21 mouse cellular contexts compared by ENCODE assay signal in genomic region chr15:27871708-27872107, GRCm38 (mm10).
DNase-seq lines count a peak whose midpoint lies in the region; ATAC-seq and TF ChIP-seq lines count a peak whose summit lies in the region.
"Had no signal": no experiment of that assay in that cellular context is flagged by ENCODE, and none has a peak within 500 bp of the region (broad histone marks: within the 10 kb centered on the region; RNA-seq: fewer than 3 reads in every experiment).

No protein-coding gene starts in this region.

- H3K27me3 ChIP-seq in hindbrain, embryonic 16.5 days (replicated peaks; ENCODE audit: control insufficient read depth, insufficient read depth, low read length): no peaks in the 10 kb centered on the region
- no peaks in the 10 kb centered on the region for H3K27me3 ChIP-seq in hindbrain, embryonic 10.5 days (ENCODE audit: insufficient read depth, poor library complexity, severe bottlenecking)
- no peaks in the 10 kb centered on the region for H3K27me3 ChIP-seq in liver, embryonic 12.5 days (replicated peaks)
- no peaks in the 10 kb centered on the region for H3K27me3 ChIP-seq in testis, adult 2 months (ENCODE audit: control insufficient read depth, insufficient read depth, low read length)
- H3K27me3 ChIP-seq: forebrain, embryonic 12.5 days; limb, embryonic 13.5 days; neural tube, embryonic 13.5 days had no signal

- no peak overlapping the region for H3K27ac ChIP-seq in hindbrain, embryonic 16.5 days (ENCODE audit: low read depth, low read length)
- H3K27ac ChIP-seq in hindbrain, embryonic 10.5 days: no peak overlapping the region
- H3K27ac ChIP-seq in liver, embryonic 12.5 days: peak overlapping the region; percentile 52
- peak overlapping the region; percentile 23; the same call in 1 of the 2 replicates for H3K27ac ChIP-seq in testis, adult 2 months (ENCODE audit: control insufficient read depth, insufficient read depth, low read depth, low read length)
- H3K27ac ChIP-seq: forebrain, embryonic 12.5 days; limb, embryonic 13.5 days; midbrain, embryonic 10.5 days; neural tube, embryonic 13.5 days; stomach, postnatal 0 days had no signal

- no peak overlapping the region for H3K4me2 ChIP-seq in hindbrain, embryonic 16.5 days (ENCODE audit: low read length)
- peak overlapping the region; percentile 64 for H3K4me2 ChIP-seq in liver, embryonic 12.5 days
- H3K4me2 ChIP-seq: forebrain, embryonic 12.5 days; limb, embryonic 13.5 days; neural tube, embryonic 13.5 days had no signal

- ATAC-seq in hindbrain, embryonic 16.5 days: peak; percentile 47; the same call in 1 of the 2 replicates
- peak; percentile 66 for ATAC-seq in common myeloid progenitor, adult 5-6 weeks (replicated peaks; ENCODE audit: low read depth, poor library complexity, severe bottlenecking)
- ATAC-seq in liver, embryonic 12.5 days: peak; percentile 90
- ATAC-seq: CD4-positive, CD25-positive, alpha-beta regulatory T cell, adult 4 months; lung, postnatal 0 days had no signal

- no peaks in the 10 kb centered on the region for H3K9me3 ChIP-seq in hindbrain, embryonic 16.5 days (ENCODE audit: control insufficient read depth, low read length)
- H3K9me3 ChIP-seq in hindbrain, embryonic 10.5 days: no peaks in the 10 kb centered on the region
- H3K9me3 ChIP-seq in liver, embryonic 12.5 days (replicated peaks): no peaks in the 10 kb centered on the region
- H3K9me3 ChIP-seq: forebrain, embryonic 12.5 days; limb, embryonic 13.5 days; midbrain, embryonic 10.5 days; neural tube, embryonic 13.5 days had no signal

- no peaks in the 10 kb centered on the region for H3K36me3 ChIP-seq in hindbrain, embryonic 16.5 days (ENCODE audit: control insufficient read depth, insufficient read depth, low read length)
- peaks cover 85% of the 10 kb centered on the region for H3K36me3 ChIP-seq in hindbrain, embryonic 10.5 days
- peaks cover 10% of the 10 kb centered on the region; the same call in 1 of the 2 replicates for H3K36me3 ChIP-seq in liver, embryonic 12.5 days
- H3K36me3 ChIP-seq in testis, adult 2 months (ENCODE audit: control insufficient read depth, insufficient read depth, low read length): no peaks in the 10 kb centered on the region
- H3K36me3 ChIP-seq: G1E had no signal

- DNase-seq in hindbrain, embryonic 10.5 days (ENCODE audit: low spot score): no peak
- no peak for DNase-seq in thymus, adult 18-20 months
- no peak for DNase-seq in adrenal gland, postnatal 4 days (ENCODE audit: low spot score in 2 of 2)
- DNase-seq in cerebellum, adult 8-10 months: no peak
- DNase-seq: adrenal gland, adult 2 months; cerebellum, adult 2 months; gastrocnemius, postnatal 14 days; kidney, adult 18-20 months; kidney, postnatal 36 days had no signal

- no peak overlapping the region for H3K9ac ChIP-seq in hindbrain, embryonic 16.5 days (ENCODE audit: low read depth, low read length)
- peak overlapping the region; percentile 44; the same call in 1 of the 2 replicates for H3K9ac ChIP-seq in liver, embryonic 12.5 days
- H3K9ac ChIP-seq: forebrain, embryonic 12.5 days; limb, embryonic 13.5 days; neural tube, embryonic 13.5 days had no signal

- H3K4me3 ChIP-seq in hindbrain, embryonic 16.5 days (ENCODE audit: low read length): no peak overlapping the region
- H3K4me3 ChIP-seq in hindbrain, embryonic 10.5 days: no peak overlapping the region
- H3K4me3 ChIP-seq in liver, embryonic 12.5 days: peak overlapping the region; percentile 34
- no peak overlapping the region for H3K4me3 ChIP-seq in testis, adult 2 months (ENCODE audit: control insufficient read depth, low read depth, low read length)
- H3K4me3 ChIP-seq: forebrain, embryonic 12.5 days; limb, embryonic 13.5 days; midbrain, embryonic 10.5 days; neural tube, embryonic 13.5 days had no signal

- peaks cover 2% of the 10 kb centered on the region; the same call in 1 of the 2 replicates for H3K4me1 ChIP-seq in hindbrain, embryonic 16.5 days (ENCODE audit: control insufficient read depth, insufficient read depth, low read depth, low read length)
- no peaks in the 10 kb centered on the region for H3K4me1 ChIP-seq in hindbrain, embryonic 10.5 days (replicated peaks)
- H3K4me1 ChIP-seq in liver, embryonic 12.5 days: peaks cover 35% of the 10 kb centered on the region
- H3K4me1 ChIP-seq in testis, adult 2 months (ENCODE audit: control insufficient read depth, insufficient read depth, low read length): peaks cover 2% of the 10 kb centered on the region
- H3K4me1 ChIP-seq: forebrain, embryonic 12.5 days; midbrain, embryonic 10.5 days had no signal

- no peak for TF ChIP-seq CTCF in testis, adult 2 months (IDR thresholded peaks at IDR 0.05; ENCODE audit: control insufficient read depth, insufficient read depth, insufficient replicate concordance, low read depth, low read length)

- 79% methylated on average over 10 of the region's 10 CpGs for WGBS in hindbrain, embryonic 16.5 days
- 93% methylated on average over 10 of the region's 10 CpGs for WGBS in hindbrain, embryonic 10.5 days
- 20% methylated on average over 10 of the region's 10 CpGs for WGBS in liver, embryonic 12.5 days (ENCODE audit: insufficient replicate concordance)

- no peak; the same call in 1 of the 2 replicates for TF ChIP-seq POLR2A in testis, adult 2 months (IDR thresholded peaks at IDR 0.05; ENCODE audit: control insufficient read depth, low read depth, low read length)

Comparison
In these comparisons a context has a peak if more than half of its experiments do, and no peak if none do; other contexts are left out.
1. H3K27ac ChIP-seq: peak in liver, embryonic 12.5 days (single experiment) and testis, adult 2 months (single experiment); none in hindbrain, embryonic 16.5 days (single experiment) and hindbrain, embryonic 10.5 days (single experiment).
2. Peak in every context shown above with its lines, with median percentiles within 50 percentile points of each other: ATAC-seq.